Mouse (Mus musculus): ENCODE results near the gene Mypop. TPM values are rescaled to one million over a fixed set of nuclear protein-coding genes. Genes with fewer than 3 reads are reported as not detected.

Mypop gene
- polyA plus RNA-seq, 1 experiment from 2014 or later, result 2.3 TPM

DNA sequence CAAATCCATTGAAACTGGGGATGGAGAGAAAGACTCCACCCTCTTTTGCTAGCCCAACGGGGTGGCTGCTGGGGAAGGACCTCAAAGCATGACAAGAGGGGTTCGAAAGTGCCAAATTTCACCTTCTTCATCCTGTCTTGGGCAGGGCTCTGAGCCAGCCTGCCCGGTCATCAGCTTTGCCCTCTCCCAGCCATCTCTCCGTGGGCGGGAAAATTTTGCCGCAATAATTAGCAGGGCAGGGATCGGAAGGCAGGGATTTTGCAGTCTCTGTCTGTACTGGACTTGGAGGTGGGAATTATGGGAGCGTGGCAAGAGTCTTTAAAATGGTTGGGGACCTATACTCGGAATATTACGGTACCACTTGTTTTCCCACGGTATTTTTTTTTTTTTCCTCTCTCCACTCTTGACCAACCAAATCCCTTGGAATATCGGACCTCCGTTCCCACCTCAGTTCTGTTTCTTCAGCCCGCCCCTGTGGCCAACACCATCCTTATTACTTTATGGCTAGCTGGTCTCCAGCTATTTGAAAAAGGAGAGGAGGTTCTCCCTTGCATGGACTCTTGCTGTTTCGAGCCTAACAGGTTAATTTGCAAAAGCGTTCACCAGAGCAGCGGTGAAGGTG is 28.8 kb upstream of the Mypop start:
- H3K4me1 ChIP-seq (replicated peaks), result peaks cover 30% of the 10 kb centered on the region
- no peaks in the 10 kb centered on the region for H3K36me3 ChIP-seq
- H3K9me3 ChIP-seq (replicated peaks), result no peaks in the 10 kb centered on the region
- H3K9ac ChIP-seq, result no peak overlapping the region
- 3% methylated on average over 17 of the region's 17 CpGs for WGBS
- H3K4me2 ChIP-seq, result peak overlapping the region; percentile 46
- peaks cover 82% of the 10 kb centered on the region for H3K27me3 ChIP-seq
- peak overlapping the region; percentile 24 for H3K4me3 ChIP-seq
- ATAC-seq (replicated peaks; ENCODE audit: insufficient number of reproducible peaks, insufficient read depth, low FRiP score, low read depth), result no peak
- no peak overlapping the region for H3K27ac ChIP-seq

DNA sequence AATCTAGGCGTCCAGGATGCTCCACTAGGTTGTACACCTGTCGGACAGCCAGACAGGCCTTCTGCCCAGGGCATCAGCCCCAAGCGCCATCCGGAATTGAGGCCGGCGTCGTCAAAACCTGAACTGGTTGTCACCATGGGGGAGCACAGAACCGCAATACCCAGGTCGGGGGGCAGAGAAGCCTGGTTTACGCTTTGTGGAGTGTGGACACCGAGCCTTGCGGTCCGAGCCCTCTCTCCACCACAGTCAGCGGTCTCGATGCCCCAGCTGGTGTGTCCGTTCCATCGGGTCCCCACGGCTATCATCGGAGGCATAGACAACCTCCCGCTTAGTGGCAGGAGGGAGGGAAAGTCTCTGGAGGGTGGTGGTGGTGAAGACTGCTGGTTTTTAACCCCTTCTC is 28.2 kb upstream of the Mypop start:
- H3K36me3 ChIP-seq, result no peaks in the 10 kb centered on the region
- ATAC-seq (replicated peaks; ENCODE audit: insufficient number of reproducible peaks, insufficient read depth, low FRiP score, low read depth), result no peak
- H3K4me2 ChIP-seq, result peak overlapping the region; percentile 46
- no peak overlapping the region for H3K9ac ChIP-seq
- under 1% methylated on average over 20 of the region's 20 CpGs for WGBS
- H3K9me3 ChIP-seq (replicated peaks), result no peaks in the 10 kb centered on the region
- H3K27ac ChIP-seq, result no peak overlapping the region
- H3K4me3 ChIP-seq, result peak overlapping the region; percentile 24
- peaks cover 25% of the 10 kb centered on the region for H3K4me1 ChIP-seq (replicated peaks)
- peaks cover 85% of the 10 kb centered on the region for H3K27me3 ChIP-seq

DNA sequence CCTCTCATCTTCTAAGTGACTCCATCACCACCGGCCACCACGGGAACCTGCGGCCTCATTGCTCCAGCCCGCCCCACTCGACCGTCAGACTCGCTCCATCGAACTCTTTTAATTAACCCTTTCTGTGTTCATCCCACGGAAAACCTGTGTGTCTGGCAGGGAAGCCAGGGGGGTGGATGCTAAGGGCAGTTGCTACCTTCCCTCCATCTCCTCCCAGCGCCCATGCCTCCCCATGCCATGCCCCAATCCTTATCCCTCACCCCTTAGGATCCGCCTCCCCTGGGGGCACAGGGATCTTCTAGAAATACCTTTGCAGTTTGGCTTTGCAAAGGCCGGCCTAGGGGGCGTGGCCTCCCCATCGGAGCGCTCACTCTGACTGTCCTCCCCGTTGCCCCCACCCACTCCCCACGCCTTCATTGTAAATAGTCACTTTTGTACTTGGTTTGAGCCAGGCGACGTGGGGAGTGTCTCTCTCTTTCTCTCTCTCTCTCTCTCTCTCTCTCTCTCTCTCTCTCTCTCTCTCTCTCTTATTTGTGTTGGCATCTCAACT is 27.7 kb upstream of the Mypop start:
- no peak overlapping the region for H3K9ac ChIP-seq
- H3K4me1 ChIP-seq (replicated peaks), result peaks cover 20% of the 10 kb centered on the region
- no peak overlapping the region for H3K4me3 ChIP-seq
- 2% methylated on average over 19 of the region's 19 CpGs for WGBS
- H3K36me3 ChIP-seq, result no peaks in the 10 kb centered on the region
- H3K27me3 ChIP-seq, result peaks cover 82% of the 10 kb centered on the region
- no peak overlapping the region for H3K27ac ChIP-seq
- ATAC-seq (replicated peaks; ENCODE audit: insufficient number of reproducible peaks, insufficient read depth, low FRiP score, low read depth), result no peak
- no peak overlapping the region for H3K4me2 ChIP-seq
- H3K9me3 ChIP-seq (replicated peaks), result no peaks in the 10 kb centered on the region

DNA sequence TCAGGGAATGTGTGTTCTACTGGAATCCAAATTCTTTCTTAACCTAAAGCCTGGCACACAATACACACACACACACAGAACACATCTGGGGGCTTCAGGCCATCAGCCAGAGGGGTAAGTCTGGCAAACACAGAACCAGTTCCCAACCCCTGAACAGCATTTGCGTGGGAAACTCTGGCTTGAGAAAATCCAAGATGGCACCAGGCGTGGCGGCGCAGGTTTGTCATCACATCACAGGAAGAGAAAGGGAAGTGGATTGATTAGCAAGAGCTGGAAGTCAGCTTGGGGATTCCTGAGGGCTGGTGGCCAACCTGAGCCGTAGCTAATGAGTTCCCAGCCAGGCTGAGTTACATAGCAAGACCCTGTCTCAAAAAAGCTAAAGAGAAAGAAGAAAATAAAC is 25.7 kb upstream of the Mypop start:
- no peak for ATAC-seq (replicated peaks; ENCODE audit: insufficient number of reproducible peaks, insufficient read depth, low FRiP score, low read depth)
- no peak overlapping the region for H3K27ac ChIP-seq
- H3K4me1 ChIP-seq (replicated peaks), result peaks cover 15% of the 10 kb centered on the region
- 81% methylated on average over 5 of the region's 5 CpGs for WGBS
- H3K27me3 ChIP-seq, result peaks cover 65% of the 10 kb centered on the region
- H3K4me2 ChIP-seq, result no peak overlapping the region
- H3K4me3 ChIP-seq, result no peak overlapping the region
- H3K36me3 ChIP-seq, result no peaks in the 10 kb centered on the region
- no peaks in the 10 kb centered on the region for H3K9me3 ChIP-seq (replicated peaks)
- H3K9ac ChIP-seq, result no peak overlapping the region

DNA sequence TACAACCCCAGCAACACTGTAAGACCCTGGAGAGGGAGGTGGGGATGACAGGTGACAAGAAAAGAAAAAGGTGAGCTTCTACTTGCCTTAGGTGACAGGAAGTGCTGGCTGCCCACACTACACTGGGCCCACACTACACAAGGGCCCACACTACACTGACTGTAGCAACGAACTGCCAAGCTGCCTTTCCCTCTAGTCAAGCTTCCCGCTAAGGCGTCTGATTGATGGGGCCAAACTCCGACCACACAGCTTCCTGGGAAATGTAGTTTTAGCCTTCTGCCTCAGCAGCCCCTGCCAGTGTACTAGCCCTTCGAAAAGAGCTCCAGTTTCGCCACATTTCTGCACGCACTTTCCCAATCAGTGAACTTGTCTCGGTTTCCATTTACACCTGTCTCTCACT is 23.4 kb upstream of the Mypop start:
- Histone ChIP-seq H3K27me3 (peaks cover 42% of the 10 kb centered on the region), H3K27ac (no peak overlapping the region), H3K9me3 (replicated peaks) (no peaks in the 10 kb centered on the region), H3K4me1 (replicated peaks) (peaks cover 12% of the 10 kb centered on the region), H3K4me2 (no peak overlapping the region), H3K4me3 (no peak overlapping the region), H3K9ac (no peak overlapping the region), H3K36me3 (no peaks in the 10 kb centered on the region)
- 11% methylated on average over 8 of the region's 8 CpGs for WGBS
- ATAC-seq (replicated peaks; ENCODE audit: insufficient number of reproducible peaks, insufficient read depth, low FRiP score, low read depth), result 0 out of 2 replicates have a peak, but pooled peaks have one; percentile 28

DNA sequence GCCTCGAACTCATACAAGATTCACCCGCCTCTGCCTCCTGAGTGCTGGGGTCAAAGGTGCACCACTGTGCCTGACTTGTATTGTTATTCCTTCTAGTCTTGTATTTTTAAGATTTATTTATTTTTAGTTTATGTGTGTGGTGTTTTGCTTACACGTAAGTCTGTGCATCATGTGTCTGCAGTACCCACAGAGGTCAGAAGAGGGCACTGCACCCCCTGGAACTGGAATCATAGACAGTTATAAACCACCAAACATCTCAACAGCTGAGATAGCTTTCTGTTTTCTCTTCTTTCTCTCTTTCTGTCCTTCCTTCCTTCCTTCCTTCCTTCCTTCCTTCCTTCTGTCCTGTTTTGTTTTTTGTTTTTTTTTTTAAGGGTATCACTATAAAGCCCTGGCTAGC is 20.1 kb upstream of the Mypop start:
- H3K27ac ChIP-seq, result no peak overlapping the region
- no peak for ATAC-seq (replicated peaks; ENCODE audit: insufficient number of reproducible peaks, insufficient read depth, low FRiP score, low read depth)
- H3K9me3 ChIP-seq (replicated peaks), result no peaks in the 10 kb centered on the region
- no peaks in the 10 kb centered on the region for H3K36me3 ChIP-seq
- 77% methylated on average over 3 of the region's 3 CpGs for WGBS
- no peak overlapping the region for H3K4me2 ChIP-seq
- no peak overlapping the region for H3K4me3 ChIP-seq
- no peak overlapping the region for H3K9ac ChIP-seq
- H3K4me1 ChIP-seq (replicated peaks), result no peaks in the 10 kb centered on the region
- peaks cover 14% of the 10 kb centered on the region for H3K27me3 ChIP-seq

DNA sequence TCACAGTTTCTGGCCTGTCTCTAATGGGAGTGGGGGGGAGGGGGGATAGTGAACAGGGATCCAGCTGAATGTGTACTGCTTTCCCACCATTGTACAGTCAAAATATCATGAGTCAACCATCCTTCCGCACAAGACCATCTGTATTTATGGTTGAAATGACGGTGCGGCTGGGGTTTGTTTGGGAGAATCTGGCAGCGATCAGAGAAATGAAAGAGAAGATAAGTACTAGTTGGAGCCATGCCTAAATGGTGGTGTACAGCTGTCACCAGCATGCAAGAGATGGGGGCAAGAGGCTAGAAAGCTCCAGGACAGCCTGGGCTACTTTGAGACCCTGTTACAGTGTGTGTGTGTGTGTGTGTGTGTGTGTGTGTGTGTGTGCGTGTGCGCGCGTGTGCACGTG is 12.7 kb upstream of the Mypop start:
- 0 out of 2 replicates have a peak, but pooled peaks cover 4% of the 10 kb centered on the region for H3K27me3 ChIP-seq
- WGBS, result 83% methylated on average over 9 of the region's 9 CpGs
- no peak overlapping the region for H3K4me2 ChIP-seq
- H3K4me3 ChIP-seq, result no peak overlapping the region
- H3K27ac ChIP-seq, result no peak overlapping the region
- H3K36me3 ChIP-seq, result no peaks in the 10 kb centered on the region
- no peaks in the 10 kb centered on the region for H3K4me1 ChIP-seq (replicated peaks)
- H3K9ac ChIP-seq, result no peak overlapping the region
- H3K9me3 ChIP-seq (replicated peaks), result no peaks in the 10 kb centered on the region
- ATAC-seq (replicated peaks; ENCODE audit: insufficient number of reproducible peaks, insufficient read depth, low FRiP score, low read depth), result no peak

DNA sequence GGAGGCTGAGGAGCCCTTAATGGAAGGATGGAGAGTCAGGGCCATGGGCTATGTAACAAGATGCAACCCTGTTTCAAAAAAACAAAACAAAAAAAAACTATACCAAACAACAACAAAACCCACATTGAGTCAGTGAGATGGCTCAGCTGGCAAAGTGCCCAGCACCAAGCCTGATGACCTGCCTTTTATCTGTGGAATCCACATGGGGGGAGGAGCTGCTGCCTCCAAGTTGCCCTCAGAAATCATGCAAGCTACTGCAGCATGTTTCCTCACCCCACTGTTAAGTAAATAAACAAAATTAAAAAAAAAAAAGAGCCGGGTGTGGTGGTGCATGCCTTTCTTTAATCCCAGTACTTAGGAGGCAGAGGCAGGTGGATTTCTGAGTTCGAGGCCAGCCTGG is 4.5 kb upstream of the Mypop start:
- WGBS, result 64% methylated on average over 2 of the region's 2 CpGs
- no peak for ATAC-seq (replicated peaks; ENCODE audit: insufficient number of reproducible peaks, insufficient read depth, low FRiP score, low read depth)
- no peak overlapping the region for H3K9ac ChIP-seq
- peaks cover 12% of the 10 kb centered on the region for H3K4me1 ChIP-seq (replicated peaks)
- no peak overlapping the region for H3K4me3 ChIP-seq
- H3K9me3 ChIP-seq (replicated peaks), result no peaks in the 10 kb centered on the region
- H3K27me3 ChIP-seq, result peaks cover 17% of the 10 kb centered on the region
- no peak overlapping the region for H3K4me2 ChIP-seq
- no peak overlapping the region for H3K27ac ChIP-seq
- no peaks in the 10 kb centered on the region for H3K36me3 ChIP-seq

DNA sequence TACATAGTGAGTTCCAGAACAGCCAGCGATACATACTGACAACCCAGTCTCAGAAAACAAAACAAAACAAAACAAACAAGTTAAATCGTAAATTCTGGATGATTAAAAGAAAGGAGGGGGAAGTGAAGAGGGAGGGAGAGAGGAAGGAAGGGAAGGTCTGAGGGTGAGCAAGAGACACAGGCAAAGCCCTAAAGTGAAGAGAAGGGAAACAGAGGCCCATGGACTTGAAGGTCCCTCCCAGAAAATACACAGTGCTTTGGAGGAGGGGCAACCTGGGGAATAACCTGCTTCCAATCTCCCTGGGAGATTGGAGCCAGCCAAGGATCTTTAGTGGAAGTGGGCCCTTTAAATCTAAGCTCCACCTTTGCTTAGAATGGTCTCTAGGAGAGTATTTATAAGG is 3.9 kb upstream of the Mypop start, which contains the start of gene Nanos2:
TSS of gene Nanos2 (plus strand) at position 301 of the 400 bp plus-strand sequence.
- Histone ChIP-seq H3K27ac (no peak within 1 kb of the TSS), H3K4me3 (no peak within 1 kb of the TSS), H3K27me3 (peaks cover 23% of the 10 kb centered on the region), H3K9ac (no peak within 1 kb of the TSS), H3K9me3 (replicated peaks) (no peaks in the 10 kb centered on the region), H3K4me2 (no peak within 1 kb of the TSS), H3K36me3 (no peaks in the 10 kb centered on the region), H3K4me1 (replicated peaks) (peaks cover 18% of the 10 kb centered on the region)
- WGBS, result 42% methylated on average over 2 of the region's 2 CpGs
- no peak for ATAC-seq (replicated peaks; ENCODE audit: insufficient number of reproducible peaks, insufficient read depth, low FRiP score, low read depth)

DNA sequence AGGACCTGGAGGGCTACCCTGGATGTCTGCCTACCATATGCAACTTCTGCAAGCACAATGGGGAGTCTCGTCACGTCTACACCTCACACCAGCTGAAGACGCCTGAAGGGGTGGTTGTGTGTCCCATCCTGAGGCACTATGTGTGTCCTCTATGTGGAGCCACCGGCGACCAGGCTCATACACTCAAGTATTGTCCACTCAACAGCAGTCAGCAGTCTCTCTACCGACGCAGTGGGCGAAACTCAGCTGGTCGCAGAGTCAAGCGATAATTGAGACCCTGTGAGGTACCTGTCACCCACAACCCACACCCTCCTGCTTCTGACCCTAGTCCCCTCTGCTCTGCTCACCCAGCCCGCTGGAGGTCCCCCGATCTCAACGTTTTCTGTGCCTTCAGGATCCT is 3.3 kb upstream of the Mypop start:
- Histone ChIP-seq H3K4me2 (no peak overlapping the region), H3K4me1 (replicated peaks) (peaks cover 24% of the 10 kb centered on the region), H3K9me3 (replicated peaks) (no peaks in the 10 kb centered on the region), H3K36me3 (no peaks in the 10 kb centered on the region), H3K9ac (no peak overlapping the region), H3K4me3 (no peak overlapping the region), H3K27ac (no peak overlapping the region), H3K27me3 (peaks cover 29% of the 10 kb centered on the region)
- WGBS, result 68% methylated on average over 13 of the region's 13 CpGs
- no peak for ATAC-seq (replicated peaks; ENCODE audit: insufficient number of reproducible peaks, insufficient read depth, low FRiP score, low read depth)

DNA sequence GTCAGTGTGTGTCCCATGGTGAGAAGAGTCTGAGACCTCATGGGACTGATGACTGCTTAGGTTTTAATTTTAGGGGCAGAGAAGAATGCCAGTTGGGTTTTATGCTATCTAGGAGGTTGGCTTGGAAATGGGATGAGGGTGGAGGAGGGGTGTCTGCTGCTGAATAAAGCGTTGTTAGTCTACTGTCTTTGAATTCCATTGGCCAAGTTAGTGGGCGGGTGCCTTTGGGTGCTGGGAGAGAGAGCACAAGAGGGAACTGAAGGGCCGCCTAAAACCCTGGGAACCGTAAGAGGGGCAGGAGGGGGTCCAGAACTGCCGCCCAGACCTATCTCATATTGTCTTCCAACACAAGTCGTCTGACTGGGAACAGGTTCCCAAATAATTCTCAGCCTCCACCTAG is 2.3 kb upstream of the Mypop start:
- Histone ChIP-seq H3K4me2 (no peak overlapping the region), H3K4me3 (no peak overlapping the region), H3K27me3 (peaks cover 38% of the 10 kb centered on the region), H3K27ac (no peak overlapping the region), H3K9ac (no peak overlapping the region), H3K9me3 (replicated peaks) (no peaks in the 10 kb centered on the region), H3K4me1 (replicated peaks) (peaks cover 24% of the 10 kb centered on the region), H3K36me3 (no peaks in the 10 kb centered on the region)
- no peak for ATAC-seq (replicated peaks; ENCODE audit: insufficient number of reproducible peaks, insufficient read depth, low FRiP score, low read depth)
- 64% methylated on average over 6 of the region's 6 CpGs for WGBS

DNA sequence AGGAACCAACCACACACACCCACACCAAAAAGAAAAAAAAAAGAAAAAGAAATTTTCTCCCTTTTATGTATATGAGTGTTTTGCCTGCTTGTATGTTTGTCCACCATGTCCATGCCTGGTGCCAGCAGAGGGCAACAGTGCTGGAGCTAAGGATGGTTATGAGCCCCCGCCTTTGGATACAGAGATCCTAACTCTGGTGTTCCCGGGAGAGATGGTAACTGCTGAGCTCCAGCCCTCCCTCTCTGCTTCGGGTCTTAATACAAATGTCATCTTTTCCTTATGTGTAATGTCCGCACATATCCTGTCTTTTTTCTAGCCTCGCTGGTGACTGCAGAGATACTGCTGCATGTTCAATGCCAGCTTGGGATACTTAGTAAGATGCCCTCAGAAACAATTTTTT is 1.1 kb upstream of the Mypop start:
- no peaks in the 10 kb centered on the region for H3K36me3 ChIP-seq
- H3K4me1 ChIP-seq (replicated peaks), result peaks cover 24% of the 10 kb centered on the region
- H3K27me3 ChIP-seq, result peaks cover 40% of the 10 kb centered on the region
- H3K9ac ChIP-seq, result no peak overlapping the region
- peak overlapping the region; percentile 73 for H3K27ac ChIP-seq
- H3K9me3 ChIP-seq (replicated peaks), result no peaks in the 10 kb centered on the region
- 16% methylated on average over 5 of the region's 5 CpGs for WGBS
- no peak for ATAC-seq (replicated peaks; ENCODE audit: insufficient number of reproducible peaks, insufficient read depth, low FRiP score, low read depth)
- peak overlapping the region; percentile 88 for H3K4me2 ChIP-seq
- peak overlapping the region; percentile 56 for H3K4me3 ChIP-seq

All from heart, embryonic 15.5 days (tissue).